Mouse (Mus musculus): ENCODE data around the gene Vmn1r192.
"Not testable (repeated sequence)": the region's sequence is repeated elsewhere in the genome, so short reads cannot be mapped to it uniquely, and the experiment has no call there.

GRCm38 (mm10) chr13:22192756-22193155, 1.8 kb upstream of the Vmn1r192 start:
- not testable (repeated sequence) for TF ChIP-seq POLR2A (IDR thresholded peaks at IDR 0.05; ENCODE audit: low read depth, low read length); CTCF (conservative IDR thresholded peaks at IDR 0.05; ENCODE audit: insufficient read depth, insufficient read length, low read depth, low read length)
